Mouse (Mus musculus) neural tube, embryonic 11.5 days (tissue): ENCODE data around the gene Slc6a2. TPM values are rescaled to one million over a fixed set of nuclear protein-coding genes. Genes with fewer than 3 reads are reported as not detected.

Experiments
- ATAC-seq: fragments of 200-750 bp; cut with Nextera tagmentation; 2 replicates; pipeline ENCODE4 v1.8.0; 2017; ENCODE audit warnings: moderate number of reproducible peaks, mild to moderate bottlenecking, moderate TSS enrichment, moderate library complexity; ENCODE audit not compliant: insufficient read depth, low FRiP score, low TSS enrichment
- DNase-seq: peaks from one replicate; pipeline ENCODE4 v3.0.0-alpha.2; 2015; ENCODE audit warnings: low spot score
- H3K27ac ChIP-seq: fragments of 300-500 bp; sonication (generic); 2 replicates; pipeline ENCODE4 v1.5.1; 2014; ENCODE audit warnings: low read depth, mild to moderate bottlenecking, low read length
- H3K27me3 ChIP-seq: fragments of 300-500 bp; sonication (generic); 2 replicates; pipeline ENCODE4 v1.6.1; 2014; ENCODE audit warnings: mild to moderate bottlenecking, low read length, mixed read lengths; ENCODE audit not compliant: control insufficient read depth, insufficient read depth
- H3K36me3 ChIP-seq: fragments of 300-500 bp; sonication (generic); 2 replicates; pipeline ENCODE4 v1.6.1; 2014; ENCODE audit warnings: mild to moderate bottlenecking, low read length, moderate library complexity, mixed read lengths; ENCODE audit not compliant: control insufficient read depth, insufficient read depth
- H3K4me1 ChIP-seq: fragments of 300-500 bp; sonication (generic); 2 replicates; pipeline ENCODE4 v1.6.1; 2014; ENCODE audit warnings: low read length, mixed read lengths; ENCODE audit not compliant: control insufficient read depth, insufficient read depth
- H3K4me2 ChIP-seq: fragments of 300-500 bp; sonication (generic); 2 replicates; pipeline ENCODE4 v1.6.1; 2014; ENCODE audit warnings: low read depth, mild to moderate bottlenecking, moderate library complexity
- H3K4me3 ChIP-seq: fragments of 300-500 bp; sonication (generic); 2 replicates; pipeline ENCODE4 v1.5.1; 2014; ENCODE audit warnings: low read depth, low read length
- H3K9ac ChIP-seq: fragments of 300-500 bp; sonication (generic); 2 replicates; pipeline ENCODE4 v1.6.1; 2014; ENCODE audit warnings: mild to moderate bottlenecking, low read length
- H3K9me3 ChIP-seq: fragments of 300-500 bp; sonication (generic); 2 replicates; pipeline ENCODE4 v1.6.1; 2016; ENCODE audit warnings: low read length; ENCODE audit not compliant: control insufficient read depth
- WGBS: fragments of 180-500 bp; shearing (Covaris S2); extraction: QIAGEN DNeasy Blood & Tissue Kit; methylation state at CpG from one replicate; pipeline ENCODE4 v1.1.7; 2014; 5-methylcytosine and 5-hydroxymethylcytosine counted together
- microRNA-seq: library from miRNA; unstranded; fragments of <30 nt; microRNA quantifications from one replicate; pipeline ENCODE4, GENCODE M21; 2016
- polyA plus RNA-seq: library from polyadenylated mRNA; unstranded; fragments of >200 nt; fragmentation: Nextera tagmentation; extraction: Ambion mirVana; gene quantifications from 2 replicates; pipeline ENCODE4 v1.2.1, GENCODE M21; 2014

Slc6a2 gene
- polyA plus RNA-seq, 1 experiment from 2014 or later: not detected

GRCm38 (mm10) chr8:93040776-93041567 lies 81.1 kb downstream of the Slc6a2 start:
- Histone ChIP-seq H3K4me1 (no peaks in the 10 kb centered on the region), H3K4me3 (no peak overlapping the region), H3K36me3 (no peaks in the 10 kb centered on the region), H3K9ac (no peak overlapping the region), H3K27ac (no peak overlapping the region), H3K9me3 (no peaks in the 10 kb centered on the region; the same call in 1 of the 2 replicates), H3K27me3 (no peaks in the 10 kb centered on the region), H3K4me2 (no peak overlapping the region)
- ATAC-seq (no peak), DNase-seq (no peak)
- 74% methylated on average over 4 of the region's 4 CpGs for WGBS

- Histone ChIP-seq H3K9me3 (no peaks in the 10 kb centered on the region; the same call in 1 of the 2 replicates), H3K4me3 (no peak overlapping the region), H3K9ac (no peak overlapping the region), H3K4me2 (no peak overlapping the region), H3K4me1 (no peaks in the 10 kb centered on the region), H3K36me3 (no peaks in the 10 kb centered on the region), H3K27ac (no peak overlapping the region), H3K27me3 (no peaks in the 10 kb centered on the region)
- DNase-seq (no peak), ATAC-seq (no peak)
- 63% methylated on average over 1 of the region's 1 CpGs for WGBS
Measured at GRCm38 (mm10) chr8:93043083-93043482, 83.2 kb downstream of the Slc6a2 start.

GRCm38 (mm10) chr8:93048092-93048491 lies 88.2 kb downstream of the Slc6a2 start, which contains the start of gene Ces1a:
Gene Ces1a, minus strand, starts transcription at chr8:93048192.
- no peak within 1 kb of the TSS for H3K9ac ChIP-seq
- DNase-seq: no peak
- H3K9me3 ChIP-seq: no peaks in the 10 kb centered on the region; the same call in 1 of the 2 replicates
- H3K4me1 ChIP-seq: no peaks in the 10 kb centered on the region
- WGBS: 76% methylated on average over 3 of the region's 3 CpGs
- H3K36me3 ChIP-seq: no peaks in the 10 kb centered on the region
- no peaks in the 10 kb centered on the region for H3K27me3 ChIP-seq
- no peak for ATAC-seq
- H3K27ac ChIP-seq: no peak within 1 kb of the TSS
- no peak within 1 kb of the TSS for H3K4me2 ChIP-seq
- no peak within 1 kb of the TSS for H3K4me3 ChIP-seq

GRCm38 (mm10) chr8:93048510-93049416 lies 88.9 kb downstream of the Slc6a2 start:
- H3K4me2 ChIP-seq: no peak overlapping the region
- WGBS: 78% methylated on average over 4 of the region's 4 CpGs
- DNase-seq: no peak

More at GRCm38 (mm10) chr8:93048510-93049416, 88.9 kb downstream of the Slc6a2 start:
- Histone ChIP-seq H3K9ac (no peak overlapping the region), H3K9me3 (no peaks in the 10 kb centered on the region; the same call in 1 of the 2 replicates), H3K4me1 (no peaks in the 10 kb centered on the region), H3K4me3 (no peak overlapping the region), H3K27me3 (no peaks in the 10 kb centered on the region), H3K27ac (no peak overlapping the region), H3K36me3 (no peaks in the 10 kb centered on the region)
- ATAC-seq: no peak

Small RNA genes lying within 50 kb of the gene (microRNA-seq; reads per million reads assigned to microRNA genes)
- not detected for gene Gm22151

Other genes with a start within 250 kb of the Slc6a2 start
- gene Mmp2, start 132.8 kb upstream of the Slc6a2 start, polyA plus RNA-seq: 79.8 and 90.7 TPM in 2 replicates
- 4.4 and 5.7 TPM in 2 replicates for gene Lpcat2, start 104.7 kb upstream of the Slc6a2 start, polyA plus RNA-seq
- 0.31 TPM in 1 of 2 replicates, not detected in the other for gene Capns2, start 58.7 kb upstream of the Slc6a2 start, polyA plus RNA-seq
- not detected in 2 replicates for gene Ces1a, start 88.1 kb downstream of the Slc6a2 start, polyA plus RNA-seq
- not detected in 2 replicates for gene Ces1b, start 119.9 kb downstream of the Slc6a2 start, polyA plus RNA-seq
- not detected in 2 replicates for gene Ces1c, start 171.2 kb downstream of the Slc6a2 start, polyA plus RNA-seq
- gene Ces1d, start 237.8 kb downstream of the Slc6a2 start, polyA plus RNA-seq: 0.31 TPM in 1 of 2 replicates, not detected in the other